Mouse (Mus musculus) ES-E14 (cell line): ENCODE results near the gene Add3. TPM values are rescaled to one million over a fixed set of nuclear protein-coding genes. Genes with fewer than 3 reads are reported as not detected.

ENCODE experiments used
- DNase-seq: peaks from one replicate; pipeline ENCODE4 v3.0.0-alpha.2; 2013; ENCODE audit warnings: low read depth, low spot score
- H3K27ac ChIP-seq: 2 replicates; pipeline ENCODE4 v1.5.1; 2012; ENCODE audit warnings: low read depth, mild to moderate bottlenecking, low read length, moderate library complexity, mixed read lengths; ENCODE audit not compliant: poor library complexity, insufficient read depth, severe bottlenecking
- H3K36me3 ChIP-seq: 2 replicates; pipeline ENCODE4 v1.6.1; 2012; ENCODE audit warnings: mild to moderate bottlenecking, low read length, moderate library complexity, mixed read lengths; ENCODE audit not compliant: control insufficient read depth, poor library complexity, insufficient read depth, severe bottlenecking
- H3K4me1 ChIP-seq, 2 experiments: fragments of 150-350 bp in 1 of 2; sonication (generic) in 1 of 2; 2 replicates each; pipeline ENCODE4 v1.6.1; 2012; ENCODE audit warnings: low read length in 2 of 2, mild to moderate bottlenecking in 1 of 2, mixed read lengths in 1 of 2; ENCODE audit not compliant: control insufficient read depth in 2 of 2, insufficient read depth in 2 of 2, poor library complexity in 1 of 2
- H3K4me3 ChIP-seq, 2 experiments: fragments of 150-350 bp in 1 of 2; sonication (generic) in 1 of 2; 2 replicates each; pipeline ENCODE4 v1.5.1; 2012; ENCODE audit warnings: low read length in 2 of 2, low read depth in 1 of 2, mild to moderate bottlenecking in 1 of 2, mixed read lengths in 1 of 2; ENCODE audit not compliant: insufficient read depth in 1 of 2, poor library complexity in 1 of 2, severe bottlenecking in 1 of 2
- H3K9ac ChIP-seq: 2 replicates; pipeline ENCODE4 v1.6.1; 2012; ENCODE audit warnings: low read depth, mild to moderate bottlenecking, low read length, mixed read lengths; ENCODE audit not compliant: poor library complexity, insufficient read depth, severe bottlenecking
- H3K9me3 ChIP-seq: fragments of 150-350 bp; sonication (generic); 2 replicates; pipeline ENCODE4 v1.6.1; 2012; ENCODE audit warnings: low read depth, mild to moderate bottlenecking, low read length; ENCODE audit not compliant: control insufficient read depth, insufficient read depth
- CHD2 ChIP-seq: IDR thresholded peaks from 2 replicates; pipeline ENCODE4 v1.6.1; 2014; ENCODE audit warnings: mild to moderate bottlenecking, low read depth, low read length, inconsistent platforms
- HCFC1 ChIP-seq: IDR thresholded peaks from 2 replicates; pipeline ENCODE4 v1.6.1; 2012; ENCODE audit warnings: low read length, inconsistent platforms, borderline replicate concordance; ENCODE audit not compliant: insufficient read depth
- MAFK ChIP-seq: IDR thresholded peaks from 2 replicates; pipeline ENCODE4 v1.6.1; 2014; ENCODE audit warnings: mild to moderate bottlenecking, low read depth, low read length, inconsistent platforms; ENCODE audit not compliant: insufficient read depth
- ZC3H11A ChIP-seq: IDR thresholded peaks from 2 replicates; pipeline ENCODE4 v1.6.1; 2012; ENCODE audit warnings: low read depth, mild to moderate bottlenecking, inconsistent platforms, low read length, borderline replicate concordance
- ZNF384 ChIP-seq: IDR thresholded peaks from 2 replicates; pipeline ENCODE4 v1.6.1; 2012; ENCODE audit warnings: low read depth, low read length, inconsistent platforms
- in situ Hi-C, 2 experiments: fragments of 600-800 bp; cut with MboI; formaldehyde crosslinking; loops; one replicate each; pipeline ENCODE4 v1.15.1; 2025; ENCODE audit warnings: low sequenced_read_pairs in 2 of 2, inconsistent platforms in 1 of 2; ENCODE audit not compliant: unreplicated experiment in 2 of 2
- total RNA-seq: library from RNA; depleted of rRNA; stranded (reverse); fragments of 300-350 nt; gene quantifications from 2 replicates; pipeline ENCODE4 v1.2.3, GENCODE M21; 2012

The Add3 gene
- total RNA-seq, 1 experiment = 8.5 TPM

GRCm38 (mm10) chr19:53107361-53108247 lies 32.6 kb upstream of the Add3 start:
- Histone ChIP-seq H3K27ac (no peak overlapping the region), H3K36me3 (no peaks in the 10 kb centered on the region), H3K4me3 (no peak overlapping the region), H3K4me1 (peaks cover 0 to 4% of the 10 kb centered on the region in 2 experiments; a peak in 1 of 4 replicates), H3K9ac (no peak overlapping the region), H3K9me3 (no peaks in the 10 kb centered on the region)
- in situ Hi-C loops = no loop called here
- TF ChIP-seq MAFK (no peak), CHD2 (no peak), ZNF384 (no peak), HCFC1 (no peak), ZC3H11A (no peak)
- no peak for DNase-seq

GRCm38 (mm10) chr19:53111996-53112590 lies 28.1 kb upstream of the Add3 start:
- TF ChIP-seq HCFC1 (no peak), ZC3H11A (no peak), CHD2 (no peak), MAFK (no peak), ZNF384 (no peak)
- DNase-seq = no peak
- Histone ChIP-seq H3K36me3 (no peaks in the 10 kb centered on the region), H3K9me3 (no peaks in the 10 kb centered on the region), H3K4me3 (no peak overlapping the region), H3K4me1 (no peaks in the 10 kb centered on the region), H3K27ac (no peak overlapping the region), H3K9ac (no peak overlapping the region)
- in situ Hi-C loops = no loop called here

- no peaks in the 10 kb centered on the region for H3K9me3 ChIP-seq
- in situ Hi-C loops = no loop called here
- H3K9ac ChIP-seq = no peak overlapping the region
Observed at GRCm38 (mm10) chr19:53119255-53119795, 20.9 kb upstream of the Add3 start.

GRCm38 (mm10) chr19:53120483-53120882 lies 19.8 kb upstream of the Add3 start:
- no peak for DNase-seq
- Histone ChIP-seq H3K4me3 (no peak overlapping the region), H3K4me1 (no peaks in the 10 kb centered on the region), H3K36me3 (no peaks in the 10 kb centered on the region), H3K9ac (no peak overlapping the region), H3K27ac (no peak overlapping the region), H3K9me3 (no peaks in the 10 kb centered on the region)
- in situ Hi-C loops = no loop called here
- TF ChIP-seq ZNF384 = no peak
- no peak for TF ChIP-seq CHD2
- no peak for TF ChIP-seq HCFC1
- no peak for TF ChIP-seq ZC3H11A
- no peak for TF ChIP-seq MAFK

More at GRCm38 (mm10) chr19:53119255-53119795, 20.9 kb upstream of the Add3 start:
- no peak for TF ChIP-seq ZNF384
- no peak for TF ChIP-seq HCFC1
- TF ChIP-seq CHD2 = no peak
- no peak for TF ChIP-seq ZC3H11A
- TF ChIP-seq MAFK = no peak
- no peak for DNase-seq
- Histone ChIP-seq H3K36me3 (no peaks in the 10 kb centered on the region), H3K4me1 (no peaks in the 10 kb centered on the region), H3K27ac (no peak overlapping the region), H3K4me3 (no peak overlapping the region)
